Mouse (Mus musculus) fat pad, adult 2 months (tissue): ENCODE results near the gene Nhs.

ENCODE experiments used
- DNase-seq: peaks from one replicate; pipeline ENCODE4 v3.0.0-alpha.2; 2011; ENCODE audit warnings: low read depth, low spot score; ENCODE audit errors: extremely low read depth

Nhs gene

DNA sequence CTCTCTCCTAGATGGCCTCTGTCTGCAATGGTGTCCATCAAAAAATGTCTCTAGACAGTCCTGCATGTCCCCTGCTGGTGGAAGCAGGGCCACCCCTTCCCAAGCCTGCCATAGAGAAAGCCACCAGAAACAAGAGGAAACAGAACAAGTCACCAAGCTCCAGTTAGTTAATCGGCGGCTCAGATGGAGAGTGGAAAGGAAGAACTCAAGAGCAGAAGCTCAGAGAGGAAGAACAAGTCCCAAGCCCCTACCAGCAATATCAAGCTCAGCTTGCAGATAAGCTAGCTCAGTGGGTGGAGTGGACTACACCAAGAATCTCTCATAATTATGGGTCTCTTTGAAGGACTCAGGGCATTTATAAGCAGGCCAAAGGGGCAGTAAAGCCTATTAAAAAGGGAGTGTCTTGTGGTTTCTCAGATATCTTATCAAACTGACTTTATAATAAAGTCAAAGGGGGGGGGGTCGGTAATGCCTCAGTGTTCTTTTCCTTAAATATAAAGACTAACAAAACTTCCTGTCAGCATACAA, 139.4 kb downstream of the Nhs start:
- DNase-seq: no peak

DNA sequence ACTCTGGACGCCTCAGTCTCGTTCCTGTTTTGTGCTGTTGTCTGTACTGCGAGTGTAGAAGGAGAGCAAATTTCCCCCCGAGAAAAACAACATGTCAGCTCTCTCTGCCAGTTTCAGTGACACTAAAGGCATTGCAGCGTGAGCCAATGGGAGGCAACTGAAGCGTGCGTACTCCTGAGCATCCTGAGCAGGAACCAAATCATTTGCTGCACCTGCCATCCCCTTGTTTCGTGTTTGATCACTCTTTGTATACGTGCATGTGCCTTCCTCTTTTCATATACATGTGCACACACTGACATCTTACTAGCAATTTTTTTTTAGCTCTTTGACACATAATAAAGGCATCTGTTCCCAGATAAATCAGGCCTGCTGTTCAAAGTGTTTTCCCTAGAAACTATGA, 142.1 kb downstream of the Nhs start:
- no peak for DNase-seq

DNA sequence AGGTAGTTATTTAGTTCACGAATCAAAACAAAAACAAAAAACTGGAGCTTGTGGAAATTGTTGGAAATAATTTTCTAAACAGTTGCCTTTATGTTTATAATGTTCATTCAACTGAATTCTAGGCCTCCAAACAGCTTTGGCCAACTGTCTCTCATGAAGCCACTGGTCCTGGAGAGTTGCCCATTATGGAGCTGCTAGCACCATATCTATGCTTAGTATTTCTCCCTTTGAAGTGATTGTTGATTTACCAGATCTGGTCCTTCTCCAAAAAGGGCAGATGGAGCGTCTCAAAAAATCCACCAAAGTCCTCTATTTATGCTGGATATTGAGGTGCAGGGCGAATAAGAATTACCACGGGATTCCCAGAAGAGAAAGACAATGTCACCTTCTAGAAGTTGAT, 147.0 kb downstream of the Nhs start:
- DNase-seq: no peak

DNA sequence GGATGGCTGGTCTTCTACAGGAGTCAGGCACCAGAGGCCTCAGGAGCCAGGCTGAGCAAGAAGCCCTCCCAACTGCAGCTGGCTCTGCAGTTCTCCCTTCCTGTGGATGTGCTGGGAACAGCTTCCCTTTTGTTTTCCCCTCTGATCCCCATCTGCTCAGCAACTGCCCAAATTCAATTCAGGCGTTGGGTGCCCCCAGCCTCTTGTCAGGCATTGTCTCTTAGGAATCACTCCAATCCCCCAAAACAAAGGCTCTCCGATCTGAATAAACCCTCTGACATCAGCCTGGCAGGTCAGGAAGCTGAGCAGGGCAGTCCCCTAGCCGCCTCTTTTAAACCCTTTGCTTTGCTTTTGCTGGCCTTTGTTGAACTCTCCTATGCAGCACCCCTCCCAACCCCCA, 149.7 kb downstream of the Nhs start:
- DNase-seq: no peak

GRCm38 (mm10) chrX:162003818-162004217, 155.7 kb downstream of the Nhs start:
- no peak for DNase-seq

DNA sequence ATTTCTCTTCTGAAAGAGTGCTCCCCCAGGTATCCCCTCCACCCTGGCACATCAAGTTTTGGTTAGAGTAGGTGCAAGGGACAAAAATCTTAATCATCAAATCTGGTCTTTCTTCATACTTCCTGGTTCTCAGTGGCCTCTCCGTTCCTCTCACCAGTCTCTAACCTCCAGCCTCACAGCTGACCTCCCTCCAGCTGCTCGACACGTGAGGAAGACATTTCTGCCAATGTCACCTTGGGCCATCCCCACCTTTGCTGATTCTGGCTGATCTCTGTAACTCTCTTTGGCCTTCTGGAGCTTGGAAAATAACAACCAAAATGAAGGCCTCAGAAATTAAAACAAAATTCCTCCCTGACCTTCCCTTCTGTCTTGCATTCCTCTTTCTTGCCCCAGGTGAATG, 160.7 kb downstream of the Nhs start:
- no peak for DNase-seq

DNA sequence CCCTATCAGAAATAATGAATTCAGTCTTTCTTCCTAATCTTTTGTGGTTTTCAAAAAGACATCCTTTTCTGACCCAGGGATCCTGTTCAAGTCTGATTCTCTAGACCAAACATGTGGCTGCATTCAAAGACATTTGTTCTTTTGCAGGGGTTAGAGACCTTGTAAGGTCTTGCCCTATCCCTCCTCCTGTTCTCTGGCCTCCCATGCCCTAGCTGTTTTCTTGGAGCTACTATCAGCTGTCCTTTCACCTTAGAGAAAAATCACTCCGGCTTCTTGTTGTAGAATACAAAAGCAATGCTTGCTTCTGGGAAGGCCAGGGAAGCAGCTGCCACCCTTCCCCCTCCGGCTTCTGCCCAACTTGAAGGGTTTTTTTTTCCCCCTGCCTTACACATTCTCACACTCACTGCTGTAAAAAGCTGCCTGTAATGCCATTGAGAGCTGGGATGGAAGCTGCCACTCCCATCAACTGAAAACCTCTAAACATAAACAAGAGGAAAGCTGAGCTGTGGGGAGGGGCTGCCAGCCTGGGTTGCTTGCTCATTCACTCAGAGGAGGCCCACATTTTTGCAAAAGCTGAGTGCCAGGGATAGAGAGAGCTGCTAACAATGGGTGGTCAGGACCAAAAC, 162.2 kb downstream of the Nhs start:
- DNase-seq: no peak

GRCm38 (mm10) chrX:161990171-161990570, 169.4 kb downstream of the Nhs start:
- DNase-seq: no peak

DNA sequence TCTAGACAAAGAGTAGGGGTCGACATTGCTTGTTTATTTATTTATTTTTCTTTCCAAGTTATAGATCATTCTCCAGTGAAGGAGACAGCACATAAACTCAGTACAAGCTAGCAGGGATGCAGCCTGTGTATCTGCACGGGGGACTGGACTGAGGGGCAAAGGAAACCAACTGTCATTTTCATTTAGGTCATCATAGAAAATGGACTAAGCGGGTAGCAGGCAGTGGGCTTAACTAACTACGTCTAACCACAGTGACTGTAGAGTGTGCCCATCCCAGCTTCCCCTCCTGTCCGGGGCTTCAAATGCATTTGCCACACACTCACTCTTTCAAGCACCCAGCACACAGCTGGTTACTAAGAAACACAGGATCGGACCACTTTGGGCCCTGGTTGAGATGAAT, 174.6 kb downstream of the Nhs start:
- no peak for DNase-seq

GRCm38 (mm10) chrX:161981399-161981798, 178.1 kb downstream of the Nhs start:
- no peak for DNase-seq

GRCm38 (mm10) chrX:161979946-161980345, 179.6 kb downstream of the Nhs start:
- no peak for DNase-seq

- no peak for DNase-seq
Observed at GRCm38 (mm10) chrX:161977236-161977841, 182.2 kb downstream of the Nhs start.

- DNase-seq: no peak
Observed at GRCm38 (mm10) chrX:161976376-161976775, 183.2 kb downstream of the Nhs start.

DNA sequence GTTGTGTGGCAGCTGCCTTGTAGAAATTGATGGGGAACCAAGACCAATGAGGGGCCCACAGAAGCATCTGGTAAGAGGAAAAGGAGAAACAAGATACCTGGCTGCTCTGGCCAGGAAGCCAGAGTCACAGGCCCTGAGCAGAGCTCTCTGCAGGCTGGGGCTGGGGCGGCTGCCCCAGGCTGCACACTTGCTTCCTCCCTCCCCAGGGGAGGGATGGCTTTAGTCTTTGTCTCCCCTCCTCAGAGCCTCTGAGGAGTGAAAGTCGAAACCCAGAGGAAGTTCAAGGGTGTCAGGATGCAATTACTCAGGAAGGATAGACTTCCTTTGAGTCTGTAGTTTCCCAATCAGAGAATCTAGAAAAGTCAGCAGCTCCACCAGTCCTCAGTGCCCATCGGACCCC, 186.0 kb downstream of the Nhs start:
- no peak for DNase-seq

DNA sequence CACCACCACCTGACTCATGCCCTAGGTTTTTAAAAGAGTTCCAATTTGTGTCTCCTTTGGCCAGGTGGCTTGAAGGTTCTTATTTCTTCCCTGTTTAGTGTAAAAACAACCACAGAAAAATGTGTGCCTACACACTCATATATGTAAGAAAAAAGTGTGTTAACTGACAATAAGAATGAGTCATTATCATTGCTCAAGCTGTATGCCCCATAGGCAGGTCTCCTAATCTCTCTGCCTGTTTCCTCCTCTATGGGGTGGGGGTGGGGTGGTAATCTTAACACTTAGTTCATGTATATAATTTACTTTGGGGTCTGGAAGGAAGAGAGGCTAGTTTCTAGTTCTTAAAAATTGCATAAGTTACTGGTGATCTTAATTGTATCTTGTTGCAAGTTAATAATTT, 186.8 kb downstream of the Nhs start:
- DNase-seq: no peak

DNA sequence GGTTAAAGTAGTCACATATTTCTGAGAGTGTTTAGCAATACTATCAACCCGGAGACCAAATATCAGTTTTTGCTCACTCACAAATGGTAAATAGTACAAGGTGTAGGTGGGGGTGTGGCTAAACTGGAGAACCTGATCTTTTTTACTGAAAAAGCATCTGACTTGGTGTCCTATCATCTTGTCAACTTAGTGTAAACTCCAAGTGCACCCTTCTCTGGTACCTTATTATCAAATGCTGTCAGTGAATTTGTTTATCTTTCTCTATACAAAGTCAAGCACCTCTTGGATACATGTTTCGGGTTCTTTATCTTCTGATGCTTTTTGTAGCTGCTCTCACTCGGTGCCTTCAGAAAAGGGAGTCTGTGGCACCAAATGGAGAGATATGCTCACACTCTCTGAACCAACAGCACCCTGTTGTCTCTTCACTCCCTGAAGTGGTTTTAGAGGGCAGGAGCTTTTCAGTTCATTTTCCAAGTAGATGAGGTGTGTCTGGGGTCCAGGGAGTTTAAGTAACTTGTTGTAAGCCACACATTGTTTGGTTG, 187.5 kb downstream of the Nhs start:
- no peak for DNase-seq

- no peak for DNase-seq
Observed at GRCm38 (mm10) chrX:161971131-161971530, 188.4 kb downstream of the Nhs start.

DNA sequence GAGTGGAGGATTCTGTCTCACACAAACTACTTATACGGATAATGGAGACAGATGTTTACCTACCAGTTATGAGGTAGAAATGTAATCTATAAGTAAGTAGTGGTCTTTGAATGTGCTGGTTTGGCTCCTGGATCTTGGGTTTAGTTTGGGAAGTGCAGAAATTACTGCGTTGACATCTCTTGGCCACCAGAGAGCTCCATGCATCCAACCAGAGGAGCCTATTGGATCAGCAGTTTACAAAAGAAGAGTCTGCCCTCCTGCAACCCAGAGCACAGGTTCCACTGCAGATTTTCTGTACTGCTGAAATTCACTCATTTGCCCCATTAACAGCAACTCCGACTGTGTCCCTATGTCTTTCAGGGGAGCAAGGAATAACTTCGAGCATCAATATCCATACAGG, 191.8 kb downstream of the Nhs start:
- no peak for DNase-seq

DNA sequence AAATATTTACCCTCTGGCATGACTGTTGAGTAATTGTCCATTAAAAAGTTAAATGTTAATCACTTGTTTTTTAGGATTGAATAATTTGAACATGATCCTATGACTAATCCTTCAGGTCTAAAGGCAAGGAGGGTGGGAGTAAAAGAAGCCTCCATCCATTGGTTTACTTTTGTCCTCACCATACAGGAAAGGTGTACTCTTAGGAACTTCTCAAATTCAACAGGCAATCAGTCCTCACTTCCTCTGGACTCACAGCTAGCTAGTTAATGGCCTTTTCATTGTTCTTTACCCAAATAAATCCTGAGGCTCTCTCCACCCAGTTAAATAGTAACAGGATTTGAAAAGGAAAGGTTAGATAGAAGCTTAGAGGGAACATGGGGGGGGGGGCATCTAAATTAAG, 196.2 kb downstream of the Nhs start:
- DNase-seq: no peak

- no peak for DNase-seq
Observed at GRCm38 (mm10) chrX:161962855-161963254, 196.7 kb downstream of the Nhs start.

DNA sequence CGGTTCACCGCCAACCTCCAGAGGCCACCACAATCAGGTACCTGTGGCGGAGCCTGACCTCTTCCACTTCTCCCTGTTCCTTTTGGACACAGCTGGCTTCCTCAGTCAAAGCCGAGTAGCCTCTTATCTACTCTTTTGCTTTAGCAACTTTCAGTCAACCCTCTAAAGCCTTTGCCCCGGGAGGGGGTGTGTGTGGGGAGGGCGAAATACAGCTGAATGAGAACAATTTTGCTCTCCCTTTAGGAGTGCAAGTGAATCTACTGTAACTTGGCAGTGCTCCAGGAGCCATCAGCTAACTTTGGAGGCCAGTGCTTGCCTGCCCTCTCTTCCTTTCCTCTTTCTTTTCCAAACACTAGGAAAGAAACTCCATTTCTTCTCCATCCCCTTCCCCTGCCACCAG, 197.8 kb downstream of the Nhs start:
- DNase-seq: no peak

DNA sequence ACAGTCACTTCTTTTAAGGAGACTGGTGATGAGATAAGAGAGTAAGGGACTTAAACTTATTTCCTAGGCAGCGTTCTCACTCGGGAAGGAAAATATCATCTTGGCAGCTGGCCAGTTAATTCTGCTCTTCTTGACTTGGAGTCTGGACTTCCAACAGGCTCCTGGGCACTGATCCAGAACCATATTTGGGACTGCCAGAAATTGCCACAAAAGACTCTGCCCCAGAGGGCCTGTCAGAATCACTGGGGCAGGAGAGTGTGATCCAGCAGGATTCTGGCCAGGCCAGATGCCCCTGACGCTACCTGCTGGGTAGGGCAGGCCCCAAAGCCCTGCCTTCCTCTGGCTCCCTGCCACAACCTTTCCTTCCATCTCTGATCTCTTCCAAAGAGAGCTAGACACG, 198.4 kb downstream of the Nhs start:
- peak; percentile 23 for DNase-seq

DNA sequence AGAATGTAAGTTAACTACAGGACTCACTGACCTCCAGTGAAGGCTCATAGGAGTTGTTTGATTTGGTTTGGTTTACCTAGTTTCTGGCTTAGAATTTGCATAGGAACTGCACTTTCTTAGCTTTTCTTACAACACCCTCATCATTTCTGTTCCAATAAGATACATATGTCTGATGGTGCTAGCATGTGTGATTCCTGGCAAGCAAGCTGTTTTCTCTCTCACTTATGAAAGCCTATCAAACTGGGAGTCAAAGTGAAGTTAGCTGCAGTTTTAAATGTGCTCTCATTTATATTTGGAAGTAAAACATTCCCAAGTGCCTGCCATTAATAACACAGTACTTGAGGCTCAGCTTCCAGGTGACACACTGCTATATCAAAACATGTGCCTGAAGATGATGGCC, 207.2 kb downstream of the Nhs start:
- DNase-seq: no peak
